Mouse (Mus musculus) embryonic facial prominence, embryonic 12.5 days (tissue): Measurements from ENCODE around the gene Hdac10. TPM values are rescaled to one million over a fixed set of nuclear protein-coding genes. Genes with fewer than 3 reads are reported as not detected.

Experiments used
- ATAC-seq: fragments of 200-750 bp; cut with Nextera tagmentation; 2 replicates; pipeline ENCODE4 v1.8.0; 2017; ENCODE audit not compliant: insufficient number of reproducible peaks, insufficient read depth, low FRiP score, low TSS enrichment
- H3K27ac ChIP-seq: fragments of 300-500 bp; sonication (generic); 2 replicates; pipeline ENCODE4 v1.5.1; 2016; ENCODE audit warnings: mild to moderate bottlenecking
- H3K27me3 ChIP-seq: fragments of 300-500 bp; sonication (generic); 2 replicates; pipeline ENCODE4 v1.6.1; 2016; ENCODE audit warnings: mild to moderate bottlenecking, moderate library complexity
- H3K36me3 ChIP-seq: fragments of 300-500 bp; sonication (generic); 2 replicates; pipeline ENCODE4 v1.6.1; 2016; ENCODE audit warnings: mild to moderate bottlenecking
- H3K4me1 ChIP-seq: fragments of 300-500 bp; sonication (generic); 2 replicates; pipeline ENCODE4 v1.6.1; 2016
- H3K4me2 ChIP-seq: fragments of 300-500 bp; sonication (generic); replicated peaks from 2 replicates; pipeline ENCODE4 v1.6.1; 2016; ENCODE audit warnings: mild to moderate bottlenecking, moderate library complexity
- H3K4me3 ChIP-seq: fragments of 300-500 bp; sonication (generic); 2 replicates; pipeline ENCODE4 v1.5.1; 2016; ENCODE audit warnings: mild to moderate bottlenecking
- H3K9ac ChIP-seq: fragments of 300-500 bp; sonication (generic); 2 replicates; pipeline ENCODE4 v1.6.1; 2016; ENCODE audit warnings: mild to moderate bottlenecking, moderate library complexity
- H3K9me3 ChIP-seq: fragments of 300-500 bp; sonication (generic); 2 replicates; pipeline ENCODE4 v1.6.1; 2016; ENCODE audit warnings: mild to moderate bottlenecking, moderate library complexity
- WGBS: fragments of 180-500 bp; shearing (Covaris S2); methylation state at CpG from one replicate; pipeline ENCODE4 v1.1.7; 2016; 5-methylcytosine and 5-hydroxymethylcytosine counted together
- polyA plus RNA-seq: library from polyadenylated mRNA; unstranded; fragments of >200 nt; fragmentation: Nextera tagmentation; extraction: Ambion mirVana; gene quantifications from 2 replicates; pipeline ENCODE4 v1.2.1, GENCODE M21; 2016

The Hdac10 gene
- polyA plus RNA-seq, 1 experiment from 2014 or later = 20.1 TPM

DNA sequence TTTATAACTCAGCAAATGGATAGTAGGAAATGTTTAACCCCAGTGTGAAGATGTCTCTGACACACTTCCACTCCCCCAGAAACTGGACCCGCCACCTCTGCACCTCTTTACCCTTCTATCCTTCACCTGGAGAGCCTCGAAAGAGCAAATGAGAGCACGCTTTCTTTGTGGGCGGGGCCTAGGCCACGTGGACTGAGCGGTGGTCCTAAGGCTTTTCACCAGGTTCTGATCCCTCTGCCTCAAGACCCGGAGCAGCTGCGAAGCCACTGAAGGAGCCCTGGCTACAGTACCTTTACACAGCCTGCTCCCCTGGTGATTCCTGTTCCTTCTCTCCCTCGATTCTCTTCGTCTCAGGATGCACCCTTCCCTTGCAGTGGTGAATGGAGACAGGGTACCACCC lies 19.0 kb upstream of the Hdac10 start:
- 20% methylated on average over 10 of the region's 10 CpGs for WGBS

GRCm38 (mm10) chr15:89147024-89147423 lies 18.5 kb upstream of the Hdac10 start:
- Histone ChIP-seq H3K36me3 (no peaks in the 10 kb centered on the region), H3K27me3 (peaks cover 69% of the 10 kb centered on the region), H3K4me2 (peak overlapping the region; percentile 95), H3K4me3 (peak overlapping the region; percentile 26), H3K9me3 (no peaks in the 10 kb centered on the region), H3K4me1 (peaks cover 25% of the 10 kb centered on the region), H3K9ac (peak overlapping the region; percentile 41), H3K27ac (no peak overlapping the region)
- 9% methylated on average over 16 of the region's 16 CpGs for WGBS
- ATAC-seq = no peak

More for the DNA sequence above, 19.0 kb upstream of the Hdac10 start:
- Histone ChIP-seq H3K36me3 (no peaks in the 10 kb centered on the region), H3K4me3 (0 out of 2 replicates have a peak overlapping the region, but pooled peaks have one; percentile 26), H3K27me3 (peaks cover 65% of the 10 kb centered on the region), H3K4me2 (peak overlapping the region; percentile 95), H3K9ac (no peak overlapping the region), H3K9me3 (no peaks in the 10 kb centered on the region), H3K27ac (no peak overlapping the region), H3K4me1 (peaks cover 25% of the 10 kb centered on the region)
- no peak for ATAC-seq

- Histone ChIP-seq H3K4me2 (peak overlapping the region; percentile 95), H3K9me3 (no peaks in the 10 kb centered on the region), H3K4me1 (peaks cover 25% of the 10 kb centered on the region), H3K36me3 (no peaks in the 10 kb centered on the region), H3K27me3 (peaks cover 73% of the 10 kb centered on the region), H3K27ac (no peak overlapping the region), H3K9ac (peak overlapping the region; percentile 41), H3K4me3 (peak overlapping the region; percentile 26)
- 2% methylated on average over 27 of the region's 27 CpGs for WGBS
- no peak for ATAC-seq
Observed at GRCm38 (mm10) chr15:89146537-89146936, 18.0 kb upstream of the Hdac10 start.

- H3K4me3 ChIP-seq = no peak overlapping the region
- ATAC-seq = no peak
- no peak overlapping the region for H3K9ac ChIP-seq
- peaks cover 79% of the 10 kb centered on the region for H3K27me3 ChIP-seq
- H3K9me3 ChIP-seq = no peaks in the 10 kb centered on the region
- H3K4me1 ChIP-seq = peaks cover 30% of the 10 kb centered on the region
- H3K36me3 ChIP-seq = no peaks in the 10 kb centered on the region
- no peak overlapping the region for H3K27ac ChIP-seq
- WGBS = 75% methylated on average over 24 of the region's 24 CpGs
- peak overlapping the region; percentile 95 for H3K4me2 ChIP-seq
Observed at GRCm38 (mm10) chr15:89145813-89146350, 17.4 kb upstream of the Hdac10 start.

DNA sequence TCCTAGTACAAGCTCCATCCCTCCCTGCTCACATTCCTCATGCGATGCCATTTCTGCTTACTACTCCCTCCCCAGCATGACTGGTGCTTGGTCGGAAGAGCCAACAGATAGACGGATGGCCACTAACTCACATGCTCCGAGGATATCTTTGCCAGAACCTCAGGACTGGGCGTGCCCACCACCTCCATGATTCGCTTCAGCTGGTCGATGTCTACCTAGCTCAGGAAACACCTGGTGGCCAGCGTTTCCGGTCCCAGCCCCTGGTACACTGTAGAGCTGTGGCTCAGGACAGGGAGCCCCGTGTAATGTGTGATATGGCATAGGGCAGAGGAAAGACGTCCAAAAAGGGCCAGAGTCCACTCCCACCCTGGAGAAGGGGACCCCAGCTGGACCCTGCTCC lies 16.5 kb upstream of the Hdac10 start:
- H3K4me2 ChIP-seq = no peak overlapping the region
- peaks cover 86% of the 10 kb centered on the region for H3K27me3 ChIP-seq
- peaks cover 34% of the 10 kb centered on the region for H3K4me1 ChIP-seq
- H3K4me3 ChIP-seq = no peak overlapping the region
- no peak for ATAC-seq
- no peak overlapping the region for H3K27ac ChIP-seq
- 84% methylated on average over 11 of the region's 11 CpGs for WGBS
- H3K36me3 ChIP-seq = no peaks in the 10 kb centered on the region
- H3K9me3 ChIP-seq = no peaks in the 10 kb centered on the region
- H3K9ac ChIP-seq = no peak overlapping the region

- H3K9ac ChIP-seq = no peak overlapping the region
- no peaks in the 10 kb centered on the region for H3K36me3 ChIP-seq
- no peak overlapping the region for H3K4me3 ChIP-seq
- 73% methylated on average over 2 of the region's 2 CpGs for WGBS
- H3K9me3 ChIP-seq = no peaks in the 10 kb centered on the region
- no peak overlapping the region for H3K4me2 ChIP-seq
- H3K27me3 ChIP-seq = peaks cover 87% of the 10 kb centered on the region
- peaks cover 36% of the 10 kb centered on the region for H3K4me1 ChIP-seq
- ATAC-seq = no peak
- H3K27ac ChIP-seq = no peak overlapping the region
Observed at GRCm38 (mm10) chr15:89143134-89143533, 14.6 kb upstream of the Hdac10 start.

DNA sequence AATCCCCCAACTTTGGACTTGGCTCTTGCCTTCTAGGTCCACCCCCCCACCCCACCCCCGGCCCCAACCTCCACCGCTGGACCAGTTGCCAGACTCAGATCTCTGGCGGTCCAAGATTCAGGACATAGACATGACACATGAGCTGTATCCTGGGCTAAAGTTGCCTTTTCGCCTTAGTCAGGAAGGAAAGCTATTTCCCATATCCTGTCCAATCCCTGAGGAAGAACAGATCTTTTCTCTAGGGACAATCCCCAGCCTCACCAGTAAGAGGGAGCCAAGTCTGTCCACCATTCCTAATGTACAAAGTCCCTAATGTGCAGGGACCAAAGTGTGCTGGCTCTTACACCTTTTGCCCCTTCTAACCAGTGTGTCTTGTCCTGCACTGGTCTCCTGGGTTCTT lies 13.4 kb upstream of the Hdac10 start:
- H3K4me3 ChIP-seq = no peak overlapping the region
- H3K4me2 ChIP-seq = no peak overlapping the region
- H3K27me3 ChIP-seq = peaks cover 79% of the 10 kb centered on the region
- H3K36me3 ChIP-seq = no peaks in the 10 kb centered on the region
- no peaks in the 10 kb centered on the region for H3K9me3 ChIP-seq
- 43% methylated on average over 4 of the region's 4 CpGs for WGBS
- peaks cover 26% of the 10 kb centered on the region for H3K4me1 ChIP-seq
- H3K27ac ChIP-seq = no peak overlapping the region
- H3K9ac ChIP-seq = no peak overlapping the region
- no peak for ATAC-seq

DNA sequence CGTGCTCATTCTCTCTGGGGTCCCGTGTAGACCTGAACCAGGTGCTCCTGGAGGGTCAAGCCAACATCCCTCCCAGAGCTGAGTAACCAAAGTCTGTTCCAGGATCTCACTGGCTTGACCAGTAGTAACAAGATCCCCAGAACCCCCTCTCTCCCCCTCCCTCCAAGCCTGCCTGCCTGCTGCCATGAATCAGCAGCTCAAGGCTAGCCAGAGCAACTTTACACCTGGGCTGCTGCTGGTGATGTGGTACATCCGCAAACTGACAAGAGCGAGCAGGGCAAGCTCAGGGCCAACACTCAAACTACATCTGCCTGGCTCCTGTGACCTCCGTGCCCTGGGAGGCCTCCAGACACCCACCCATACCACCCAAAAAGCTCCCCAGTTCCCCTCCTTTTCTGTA lies 12.9 kb upstream of the Hdac10 start:
- Histone ChIP-seq H3K9ac (no peak overlapping the region), H3K27me3 (peaks cover 75% of the 10 kb centered on the region), H3K36me3 (no peaks in the 10 kb centered on the region), H3K4me1 (peaks cover 22% of the 10 kb centered on the region), H3K4me2 (no peak overlapping the region), H3K9me3 (no peaks in the 10 kb centered on the region), H3K4me3 (no peak overlapping the region), H3K27ac (no peak overlapping the region)
- no peak for ATAC-seq
- 13% methylated on average over 5 of the region's 5 CpGs for WGBS

- Histone ChIP-seq H3K4me2 (peak within 1 kb of the TSS; percentile 92), H3K36me3 (no peaks in the 10 kb centered on the region), H3K9ac (peak within 1 kb of the TSS; percentile 66), H3K27me3 (peaks cover 68% of the 10 kb centered on the region), H3K9me3 (no peaks in the 10 kb centered on the region), H3K27ac (no peak within 1 kb of the TSS), H3K4me3 (peak within 1 kb of the TSS; percentile 46), H3K4me1 (peaks cover 19% of the 10 kb centered on the region; the same call in 1 of the 2 replicates)
- 1% methylated on average over 21 of the region's 21 CpGs for WGBS
- ATAC-seq = peak; percentile 30
Observed at GRCm38 (mm10) chr15:89140659-89141252, 12.3 kb upstream of the Hdac10 start, which contains the start of gene Mapk12. TSS of gene Mapk12 (minus strand) at chr15:89140703.

DNA sequence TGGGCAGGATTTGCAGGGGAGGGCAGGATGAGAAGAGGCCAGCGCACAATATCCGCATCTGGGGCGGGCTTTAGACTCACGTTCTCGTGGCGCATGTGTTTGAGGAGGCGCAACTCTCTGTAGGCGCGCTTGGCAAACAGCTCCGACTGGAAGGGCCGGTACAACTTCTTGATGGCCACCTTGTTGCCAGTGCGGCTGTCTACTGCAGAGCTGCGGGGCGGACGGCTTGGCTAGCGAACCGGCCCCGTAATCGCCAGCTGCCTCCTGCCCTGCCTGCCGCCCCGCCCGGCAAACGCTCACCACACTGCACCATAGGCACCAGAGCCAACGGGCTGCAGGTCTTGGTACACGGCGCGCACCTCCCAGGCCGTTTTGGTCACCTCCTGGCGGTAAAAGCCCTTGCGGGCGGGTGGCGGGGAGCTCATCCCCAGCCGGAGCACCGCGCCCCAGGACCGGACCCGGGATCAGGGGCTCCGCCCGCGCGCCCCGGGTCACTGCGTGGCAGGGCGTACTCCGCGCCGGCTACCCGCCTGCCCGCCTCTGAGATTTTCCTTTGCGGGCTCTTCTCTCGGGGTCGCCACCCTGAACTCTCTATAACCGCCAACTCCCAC lies 11.7 kb upstream of the Hdac10 start:
- under 1% methylated on average over 53 of the region's 53 CpGs for WGBS
- peaks cover 19% of the 10 kb centered on the region; the same call in 1 of the 2 replicates for H3K4me1 ChIP-seq
- H3K4me2 ChIP-seq = peak overlapping the region; percentile 92
- H3K27me3 ChIP-seq = peaks cover 62% of the 10 kb centered on the region
- peak overlapping the region; percentile 46 for H3K4me3 ChIP-seq
- 0 out of 2 replicates have a peak, but pooled peaks have one; percentile 1 for ATAC-seq
- no peaks in the 10 kb centered on the region for H3K9me3 ChIP-seq
- H3K27ac ChIP-seq = no peak overlapping the region
- H3K9ac ChIP-seq = peak overlapping the region; percentile 66
- no peaks in the 10 kb centered on the region for H3K36me3 ChIP-seq

- Histone ChIP-seq H3K4me3 (no peak overlapping the region), H3K4me2 (no peak overlapping the region), H3K9me3 (no peaks in the 10 kb centered on the region), H3K4me1 (peaks cover 19% of the 10 kb centered on the region; the same call in 1 of the 2 replicates), H3K27me3 (peaks cover 57% of the 10 kb centered on the region), H3K36me3 (no peaks in the 10 kb centered on the region), H3K27ac (no peak overlapping the region), H3K9ac (no peak overlapping the region)
- ATAC-seq = no peak
- WGBS = 95% methylated on average over 6 of the region's 6 CpGs
Observed at GRCm38 (mm10) chr15:89138531-89138930, 10.0 kb upstream of the Hdac10 start.

DNA sequence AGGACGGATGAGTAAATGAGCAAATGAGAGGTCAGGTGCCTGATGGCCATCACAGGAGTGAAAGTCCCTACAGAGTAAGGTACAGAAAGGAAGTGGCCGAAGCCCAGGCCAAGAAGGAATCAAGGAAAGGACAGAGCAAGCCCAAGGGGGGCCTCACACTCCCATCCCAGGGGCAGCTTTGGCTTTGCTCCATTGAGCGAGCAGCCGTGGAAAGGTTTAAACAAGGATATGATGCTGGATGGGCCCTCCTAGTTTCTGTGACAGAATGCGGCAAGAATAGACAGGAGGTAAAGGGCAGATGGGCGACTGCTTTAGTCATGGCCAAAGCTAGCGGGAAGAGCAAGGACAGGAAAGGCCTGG lies 9.5 kb upstream of the Hdac10 start:
- no peaks in the 10 kb centered on the region for H3K36me3 ChIP-seq
- peaks cover 53% of the 10 kb centered on the region for H3K27me3 ChIP-seq
- H3K4me2 ChIP-seq = no peak overlapping the region
- H3K27ac ChIP-seq = no peak overlapping the region
- ATAC-seq = no peak
- H3K4me3 ChIP-seq = no peak overlapping the region
- WGBS = 80% methylated on average over 7 of the region's 7 CpGs
- no peaks in the 10 kb centered on the region for H3K9me3 ChIP-seq
- peaks cover 19% of the 10 kb centered on the region; the same call in 1 of the 2 replicates for H3K4me1 ChIP-seq
- no peak overlapping the region for H3K9ac ChIP-seq
